Mouse (Mus musculus) lung, postnatal 4 days (tissue): ENCODE results near the gene Lgals9.
"Not testable (repeated sequence)": the region's sequence is repeated elsewhere in the genome, so short reads cannot be mapped to it uniquely, and the experiment has no call there.

ENCODE experiments used
- DNase-seq, 2 experiments: peaks; one replicate each; pipeline ENCODE4 v3.0.0; 2021

Gene Lgals9

GRCm38 (mm10) chr11:79006417-79006816, 21.7 kb upstream of the Lgals9 start:
- no peak for DNase-seq

GRCm38 (mm10) chr11:79005578-79006394, 21.0 kb upstream of the Lgals9 start:
- DNase-seq: no peak

- no peak for DNase-seq
These were observed 19.3 kb upstream of the Lgals9 start for GRCm38 (mm10) chr11:79003769-79004638.

- peak; percentile 48 to 77 for DNase-seq
These were observed 18.5 kb upstream of the Lgals9 start for GRCm38 (mm10) chr11:79003053-79003768.

- DNase-seq: peak in 1 of 2 experiments; percentile 40
These were observed 17.8 kb upstream of the Lgals9 start for GRCm38 (mm10) chr11:79002551-79002951.

GRCm38 (mm10) chr11:79001871-79002270, 17.1 kb upstream of the Lgals9 start:
- DNase-seq: no peak

- DNase-seq: no peak
These were observed 14.4 kb upstream of the Lgals9 start for GRCm38 (mm10) chr11:78999118-78999517.

GRCm38 (mm10) chr11:78990875-78991543, 6.3 kb upstream of the Lgals9 start:
- DNase-seq: not testable (repeated sequence)

- no peak for DNase-seq
These were observed 5.3 kb upstream of the Lgals9 start for GRCm38 (mm10) chr11:78990096-78990495.

- DNase-seq: not testable (repeated sequence)
These were observed 4.5 kb upstream of the Lgals9 start for GRCm38 (mm10) chr11:78989206-78989605.

GRCm38 (mm10) chr11:78986311-78987002, 1.7 kb upstream of the Lgals9 start:
- DNase-seq: no peak

GRCm38 (mm10) chr11:78985505-78985904, 759 bp upstream of the Lgals9 start:
- DNase-seq: no peak

GRCm38 (mm10) chr11:78983539-78983938, 1.2 kb downstream of the Lgals9 start:
- no peak for DNase-seq

GRCm38 (mm10) chr11:78982513-78983291, 2.0 kb downstream of the Lgals9 start:
- DNase-seq: peak in 1 of 2 experiments; percentile 20

GRCm38 (mm10) chr11:78982042-78982441, 2.7 kb downstream of the Lgals9 start:
- no peak for DNase-seq

GRCm38 (mm10) chr11:78980083-78980634, 4.6 kb downstream of the Lgals9 start:
- no peak for DNase-seq

- DNase-seq: no peak
These were observed 6.3 kb downstream of the Lgals9 start for GRCm38 (mm10) chr11:78978176-78979019.

- no peak for DNase-seq
These were observed 7.8 kb downstream of the Lgals9 start for GRCm38 (mm10) chr11:78976731-78977510.
